Mouse (Mus musculus) midbrain, embryonic 16.5 days (tissue): ENCODE measurements around the gene Pqlc2. TPM values are rescaled to one million over a fixed set of nuclear protein-coding genes. Genes with fewer than 3 reads are reported as not detected.

ENCODE experiments used
- ATAC-seq: fragments of 200-750 bp; cut with Nextera tagmentation; 2 replicates; pipeline ENCODE4 v1.8.0; 2017; ENCODE audit warnings: moderate TSS enrichment
- H3K27ac ChIP-seq: fragments of 300-500 bp; sonication (generic); 2 replicates; pipeline ENCODE4 v1.5.1; 2014; ENCODE audit warnings: mild to moderate bottlenecking, low read length, mixed read lengths
- H3K27me3 ChIP-seq: fragments of 300-500 bp; sonication (generic); 2 replicates; pipeline ENCODE4 v1.6.1; 2014; ENCODE audit warnings: low read depth, low read length, mixed read lengths; ENCODE audit not compliant: control insufficient read depth, insufficient read depth
- H3K36me3 ChIP-seq: fragments of 300-500 bp; sonication (generic); 2 replicates; pipeline ENCODE4 v1.6.1; 2014; ENCODE audit warnings: mild to moderate bottlenecking, low read length, moderate library complexity, mixed read lengths; ENCODE audit not compliant: control insufficient read depth, insufficient read depth
- H3K4me1 ChIP-seq: fragments of 300-500 bp; sonication (generic); 2 replicates; pipeline ENCODE4 v1.6.1; 2014; ENCODE audit warnings: mild to moderate bottlenecking, low read length, mixed read lengths; ENCODE audit not compliant: control insufficient read depth, insufficient read depth
- H3K4me2 ChIP-seq: fragments of 300-500 bp; sonication (generic); 2 replicates; pipeline ENCODE4 v1.6.1; 2014; ENCODE audit warnings: mild to moderate bottlenecking, low read length, mixed read lengths
- H3K4me3 ChIP-seq: fragments of 300-500 bp; sonication (generic); 2 replicates; pipeline ENCODE4 v1.5.1; 2014; ENCODE audit warnings: low read depth, mild to moderate bottlenecking, low read length, moderate library complexity, mixed read lengths
- H3K9ac ChIP-seq: fragments of 300-500 bp; sonication (generic); 2 replicates; pipeline ENCODE4 v1.6.1; 2014; ENCODE audit warnings: low read depth, low read length, mixed read lengths
- H3K9me3 ChIP-seq: fragments of 300-500 bp; sonication (generic); replicated peaks from 2 replicates; pipeline ENCODE4 v1.6.1; 2014; ENCODE audit warnings: mild to moderate bottlenecking, low read length, mixed read lengths; ENCODE audit not compliant: control insufficient read depth, poor library complexity, severe bottlenecking
- WGBS: fragments of 180-500 bp; shearing (Covaris S2); extraction: QIAGEN DNeasy Blood & Tissue Kit; methylation state at CpG from one replicate; pipeline ENCODE4 v1.1.7; 2014; 5-methylcytosine and 5-hydroxymethylcytosine counted together
- polyA plus RNA-seq: library from polyadenylated mRNA; unstranded; fragments of >200 nt; fragmentation: Nextera tagmentation; extraction: Ambion mirVana; gene quantifications from 2 replicates; pipeline ENCODE4 v1.2.1, GENCODE M21; 2015

Gene Pqlc2
- polyA plus RNA-seq, 1 experiment from 2014 or later, result 15.1 TPM

GRCm38 (mm10) chr4:139338145-139338544 is 27.6 kb upstream of the Pqlc2 start:
- Histone ChIP-seq H3K4me1 (no peaks in the 10 kb centered on the region), H3K27me3 (peaks cover 3% of the 10 kb centered on the region; the same call in 1 of the 2 replicates), H3K36me3 (no peaks in the 10 kb centered on the region), H3K27ac (no peak overlapping the region), H3K4me3 (no peak overlapping the region), H3K9me3 (no peaks in the 10 kb centered on the region), H3K9ac (no peak overlapping the region), H3K4me2 (no peak overlapping the region)
- no peak for ATAC-seq
- WGBS, result 59% methylated on average over 33 of the region's 33 CpGs

DNA sequence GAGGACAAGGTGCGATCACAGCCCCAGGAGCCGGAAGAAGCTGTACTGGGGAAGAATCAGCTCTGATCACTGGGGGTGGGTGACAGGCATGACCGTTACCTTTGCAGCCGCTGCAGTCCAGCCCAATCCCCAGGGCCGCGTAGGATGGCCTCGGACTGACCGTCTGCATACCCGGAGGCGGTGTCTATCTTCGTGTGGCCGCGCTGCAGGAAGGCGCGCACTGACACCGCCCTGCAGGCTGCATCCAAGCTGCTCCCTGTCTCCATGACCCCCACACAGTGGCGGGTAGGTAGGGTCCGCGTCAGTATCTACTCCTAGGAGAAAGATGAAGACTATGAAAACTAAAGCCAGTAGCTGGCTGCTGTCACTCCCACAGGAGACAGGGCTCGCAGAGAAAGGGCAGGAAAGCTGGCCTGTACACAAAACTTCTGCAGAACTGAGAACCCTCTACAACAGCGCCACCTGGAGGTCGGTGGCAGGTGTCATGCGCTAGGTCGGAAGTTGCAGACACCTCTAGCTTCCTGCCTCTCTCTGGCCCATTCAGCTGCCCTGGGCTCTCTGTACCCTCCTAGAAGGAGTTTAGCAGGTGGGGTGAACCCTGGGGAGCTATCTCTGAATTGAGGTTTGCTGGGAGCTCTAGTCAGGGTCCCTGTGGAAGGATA is 26.4 kb upstream of the Pqlc2 start:
- Histone ChIP-seq H3K4me3 (no peak overlapping the region), H3K9ac (no peak overlapping the region), H3K27ac (no peak overlapping the region), H3K9me3 (no peaks in the 10 kb centered on the region), H3K36me3 (no peaks in the 10 kb centered on the region), H3K4me1 (no peaks in the 10 kb centered on the region), H3K4me2 (peak overlapping the region; percentile 18; the same call in 1 of the 2 replicates), H3K27me3 (peaks cover 3% of the 10 kb centered on the region; the same call in 1 of the 2 replicates)
- 32% methylated on average over 24 of the region's 24 CpGs for WGBS
- no peak for ATAC-seq

DNA sequence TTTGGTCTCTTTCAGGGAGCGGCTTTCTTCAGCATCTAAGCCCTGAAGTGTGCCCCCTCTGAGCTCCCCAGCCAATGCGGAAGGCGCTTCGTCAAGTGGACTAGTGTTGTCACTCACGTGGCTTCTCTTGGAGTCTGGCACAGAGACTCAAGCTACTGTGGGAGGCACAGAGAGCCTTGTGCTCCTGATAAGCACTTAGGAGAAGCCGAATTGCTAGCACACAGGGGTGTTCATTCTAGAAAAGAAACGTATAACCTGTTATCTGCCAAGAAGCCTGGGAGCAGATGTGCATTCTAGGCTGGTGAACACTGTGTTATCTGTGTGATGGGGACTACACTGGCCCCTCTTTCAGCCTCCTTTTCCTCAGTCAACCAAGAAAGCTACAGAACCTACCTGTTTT is 25.0 kb upstream of the Pqlc2 start:
- no peaks in the 10 kb centered on the region for H3K36me3 ChIP-seq
- peaks cover 7% of the 10 kb centered on the region; the same call in 1 of the 2 replicates for H3K27me3 ChIP-seq
- no peaks in the 10 kb centered on the region for H3K4me1 ChIP-seq
- no peaks in the 10 kb centered on the region for H3K9me3 ChIP-seq
- WGBS, result 64% methylated on average over 7 of the region's 7 CpGs
- H3K4me3 ChIP-seq, result no peak overlapping the region
- H3K4me2 ChIP-seq, result no peak overlapping the region
- no peak for ATAC-seq
- no peak overlapping the region for H3K27ac ChIP-seq
- H3K9ac ChIP-seq, result no peak overlapping the region

DNA sequence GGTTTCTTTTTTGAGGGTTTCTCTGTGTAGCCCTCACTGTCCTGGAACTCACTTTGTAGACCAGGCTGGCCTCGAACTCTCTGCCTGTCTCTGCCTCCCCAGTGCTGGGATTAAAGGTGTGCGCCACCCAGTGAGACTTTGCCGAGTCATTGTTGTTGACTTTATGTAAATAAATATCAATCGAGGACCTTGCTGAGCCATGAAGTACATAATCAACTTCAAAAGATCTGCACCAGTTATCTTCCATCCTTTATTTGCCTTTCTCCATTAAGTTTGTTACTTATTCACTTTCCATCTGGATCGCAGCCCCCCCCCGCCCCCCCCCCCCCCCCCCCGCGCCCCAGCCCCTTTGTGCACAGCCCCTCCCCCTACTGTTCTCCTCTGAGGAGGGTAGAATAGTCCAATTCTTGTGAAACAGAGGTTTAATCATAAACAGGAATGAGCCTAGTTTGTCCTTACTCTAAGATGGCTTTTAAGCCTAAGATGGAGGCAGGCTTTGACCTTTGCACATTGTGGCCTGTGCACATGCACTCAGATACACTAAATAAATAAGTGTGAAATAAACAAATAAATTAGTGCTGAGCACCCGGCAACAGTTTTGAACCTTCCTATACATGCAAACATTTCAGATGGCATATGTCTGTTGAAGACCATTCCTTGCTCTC is 24.3 kb upstream of the Pqlc2 start:
- WGBS, result 66% methylated on average over 7 of the region's 9 CpGs

DNA sequence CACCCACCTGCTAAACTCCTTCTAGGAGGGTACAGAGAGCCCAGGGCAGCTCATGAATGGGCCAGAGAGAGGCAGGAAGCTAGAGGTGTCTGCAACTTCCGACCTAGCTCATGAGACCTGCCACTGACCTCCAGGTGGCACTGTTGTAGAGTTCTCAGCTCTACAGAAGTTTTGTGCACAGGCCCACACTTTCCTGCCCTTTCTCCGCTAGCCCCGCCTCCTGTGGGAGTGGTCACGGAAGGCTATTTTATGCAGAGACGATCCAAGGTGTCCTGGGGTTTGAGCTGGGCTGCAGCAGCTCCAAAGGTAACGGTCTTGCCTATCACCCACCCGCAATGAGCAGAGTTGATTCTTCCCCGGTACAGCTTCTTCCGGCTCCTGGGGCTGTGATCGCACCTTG is 20.1 kb upstream of the Pqlc2 start:
- WGBS, result 13% methylated on average over 10 of the region's 10 CpGs
- Histone ChIP-seq H3K4me2 (no peak overlapping the region), H3K9me3 (no peaks in the 10 kb centered on the region), H3K9ac (no peak overlapping the region), H3K27ac (no peak overlapping the region), H3K36me3 (no peaks in the 10 kb centered on the region), H3K27me3 (peaks cover 4% of the 10 kb centered on the region; the same call in 1 of the 2 replicates), H3K4me1 (no peaks in the 10 kb centered on the region), H3K4me3 (no peak overlapping the region)
- no peak for ATAC-seq

More for the DNA sequence above, 24.3 kb upstream of the Pqlc2 start:
- Histone ChIP-seq H3K9me3 (no peaks in the 10 kb centered on the region), H3K36me3 (no peaks in the 10 kb centered on the region), H3K4me2 (no peak overlapping the region), H3K27me3 (peaks cover 7% of the 10 kb centered on the region; the same call in 1 of the 2 replicates), H3K27ac (no peak overlapping the region), H3K4me3 (no peak overlapping the region), H3K9ac (no peak overlapping the region), H3K4me1 (no peaks in the 10 kb centered on the region)
- no peak for ATAC-seq

- H3K4me1 ChIP-seq, result no peaks in the 10 kb centered on the region
- no peaks in the 10 kb centered on the region for H3K9me3 ChIP-seq
- 0 out of 2 replicates have a peak, but pooled peaks cover 2% of the 10 kb centered on the region for H3K36me3 ChIP-seq
- H3K27ac ChIP-seq, result no peak overlapping the region
- H3K4me3 ChIP-seq, result no peak overlapping the region
- no peaks in the 10 kb centered on the region for H3K27me3 ChIP-seq
- no peak for ATAC-seq
- no peak overlapping the region for H3K9ac ChIP-seq
- WGBS, result 91% methylated on average over 4 of the region's 4 CpGs
- no peak overlapping the region for H3K4me2 ChIP-seq
Measured at GRCm38 (mm10) chr4:139319740-139320139, 9.2 kb upstream of the Pqlc2 start.

GRCm38 (mm10) chr4:139318449-139318848 is 7.9 kb upstream of the Pqlc2 start:
- no peaks in the 10 kb centered on the region for H3K27me3 ChIP-seq
- WGBS, result 94% methylated on average over 11 of the region's 11 CpGs

GRCm38 (mm10) chr4:139312632-139313031 is 2.1 kb upstream of the Pqlc2 start:
- Histone ChIP-seq H3K9ac (no peak overlapping the region), H3K4me1 (peaks cover 18% of the 10 kb centered on the region), H3K4me2 (no peak overlapping the region), H3K27ac (no peak overlapping the region), H3K9me3 (no peaks in the 10 kb centered on the region), H3K4me3 (no peak overlapping the region), H3K27me3 (no peaks in the 10 kb centered on the region), H3K36me3 (no peaks in the 10 kb centered on the region)
- no peak for ATAC-seq
- 58% methylated on average over 4 of the region's 4 CpGs for WGBS

More at GRCm38 (mm10) chr4:139318449-139318848, 7.9 kb upstream of the Pqlc2 start:
- Histone ChIP-seq H3K4me2 (no peak overlapping the region), H3K9ac (no peak overlapping the region), H3K9me3 (no peaks in the 10 kb centered on the region), H3K4me3 (no peak overlapping the region), H3K4me1 (no peaks in the 10 kb centered on the region), H3K27ac (no peak overlapping the region), H3K36me3 (0 out of 2 replicates have a peak, but pooled peaks cover 2% of the 10 kb centered on the region)
- ATAC-seq, result no peak

GRCm38 (mm10) chr4:139311707-139312106 is 1.2 kb upstream of the Pqlc2 start:
- peak overlapping the region; percentile 91; the same call in 1 of the 2 replicates for H3K9ac ChIP-seq
- H3K27ac ChIP-seq, result no peak overlapping the region
- H3K4me2 ChIP-seq, result peak overlapping the region; percentile 68
- peaks cover 18% of the 10 kb centered on the region for H3K4me1 ChIP-seq
- ATAC-seq, result no peak
- H3K9me3 ChIP-seq, result no peaks in the 10 kb centered on the region
- peak overlapping the region; percentile 93 for H3K4me3 ChIP-seq
- WGBS, result 16% methylated on average over 14 of the region's 14 CpGs
- H3K36me3 ChIP-seq, result no peaks in the 10 kb centered on the region
- no peaks in the 10 kb centered on the region for H3K27me3 ChIP-seq
